Mouse (Mus musculus) liver, postnatal 0 days (tissue): ENCODE data around the gene Fzd4.

Source experiments
- CTCF ChIP-seq: sonication (generic); IDR thresholded peaks from 2 replicates; pipeline ENCODE4 v1.5.1; 2016; ENCODE audit warnings: antibody characterized with exemption, low read depth
- EP300 ChIP-seq: IDR thresholded peaks from 2 replicates; pipeline ENCODE4 v1.6.1; 2016; ENCODE audit warnings: antibody characterized with exemption, low read depth, mild to moderate bottlenecking

GRCm38 (mm10) chr7:89407006-89407940 lies 3.1 kb downstream of the Fzd4 start:
- TF ChIP-seq CTCF (no peak), EP300 (no peak)
